Comparison of ENCODE assay signal across 8 mouse cellular contexts in the genomic region with DNA sequence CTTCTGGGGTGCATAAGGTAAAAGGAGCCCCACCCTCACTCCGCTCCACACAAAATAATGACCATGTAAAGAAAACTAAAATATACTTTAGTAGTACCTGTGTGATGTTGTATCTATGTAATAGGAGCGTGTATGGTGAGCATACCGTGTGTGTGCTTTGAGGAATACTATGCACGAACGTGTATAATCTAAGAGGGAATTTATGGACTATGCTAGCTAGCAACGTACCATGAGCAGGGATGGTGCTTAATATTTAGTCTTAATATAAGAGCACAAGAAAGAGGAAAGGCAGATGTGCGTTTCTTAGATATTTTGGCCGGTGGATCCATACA. TPM values are rescaled to one million over a fixed set of nuclear protein-coding genes. Genes with fewer than 3 reads are reported as not detected.
DNase-seq lines count a peak whose midpoint lies in the region; ATAC-seq and TF ChIP-seq lines count a peak whose summit lies in the region.

No protein-coding gene starts in this region.

- TF ChIP-seq CTCF in kidney, postnatal 0 days (IDR thresholded peaks at IDR 0.05; ENCODE audit: low read depth), result no peak
- TF ChIP-seq CTCF in cortical plate, adult 2 months (IDR thresholded peaks at IDR 0.05; ENCODE audit: extremely low read depth, insufficient read depth, low read length), result no peak

- no peak for DNase-seq in kidney, postnatal 0 days (ENCODE audit: low spot score)
- DNase-seq in kidney, postnatal 25 days, result no peak
- no peak for DNase-seq in right cerebral cortex, postnatal 10 days (ENCODE audit: low spot score in 2 of 2)
- no peak for DNase-seq in thymus, adult 18-20 months
- DNase-seq in adrenal gland, postnatal 10 days, result no peak

- peak overlapping the region; percentile 52; the same call in 1 of the 2 replicates for H3K9ac ChIP-seq in kidney, postnatal 0 days (ENCODE audit: low read depth, low read length)
- H3K9ac ChIP-seq in hindbrain, embryonic 16.5 days (ENCODE audit: low read depth, low read length), result peak overlapping the region; percentile 58
- H3K9ac ChIP-seq in midbrain, embryonic 16.5 days (ENCODE audit: low read depth, low read length), result peak overlapping the region; percentile 98; the same call in 1 of the 2 replicates

- H3K4me2 ChIP-seq in kidney, postnatal 0 days (ENCODE audit: low read length), result peak overlapping the region; percentile 78
- H3K4me2 ChIP-seq in hindbrain, embryonic 16.5 days (ENCODE audit: low read length), result peak overlapping the region; percentile 72
- peak overlapping the region; percentile 90 for H3K4me2 ChIP-seq in midbrain, embryonic 16.5 days (ENCODE audit: low read length)

- peaks cover 5% of the 10 kb centered on the region; the same call in 1 of the 2 replicates for H3K4me1 ChIP-seq in kidney, postnatal 0 days (replicated peaks; ENCODE audit: insufficient read depth, low read length)
- peaks cover 3% of the 10 kb centered on the region; the same call in 1 of the 2 replicates for H3K4me1 ChIP-seq in cortical plate, adult 2 months (ENCODE audit: control insufficient read depth, insufficient read depth, low read length)
- peaks cover 9% of the 10 kb centered on the region for H3K4me1 ChIP-seq in hindbrain, embryonic 16.5 days (ENCODE audit: control insufficient read depth, insufficient read depth, low read depth, low read length)
- peaks cover 16% of the 10 kb centered on the region for H3K4me1 ChIP-seq in midbrain, embryonic 16.5 days (ENCODE audit: control insufficient read depth, insufficient read depth, low read length)

- H3K27ac ChIP-seq in kidney, postnatal 0 days, result peak overlapping the region; percentile 99
- H3K27ac ChIP-seq in cortical plate, adult 2 months (ENCODE audit: insufficient read depth, low read length), result no peak overlapping the region
- H3K27ac ChIP-seq in hindbrain, embryonic 16.5 days (ENCODE audit: low read depth, low read length), result peak overlapping the region; percentile 90
- peak overlapping the region; percentile 98 for H3K27ac ChIP-seq in midbrain, embryonic 16.5 days (ENCODE audit: low read length)

- H3K9me3 ChIP-seq in kidney, postnatal 0 days (replicated peaks; ENCODE audit: low read length), result no peaks in the 10 kb centered on the region
- no peaks in the 10 kb centered on the region for H3K9me3 ChIP-seq in hindbrain, embryonic 16.5 days (ENCODE audit: control insufficient read depth, low read length)
- H3K9me3 ChIP-seq in midbrain, embryonic 16.5 days (replicated peaks; ENCODE audit: control insufficient read depth, low read length, poor library complexity, severe bottlenecking), result no peaks in the 10 kb centered on the region

- H3K27me3 ChIP-seq in kidney, postnatal 0 days (ENCODE audit: insufficient read depth, low read length), result no peaks in the 10 kb centered on the region
- H3K27me3 ChIP-seq in hindbrain, embryonic 16.5 days (replicated peaks; ENCODE audit: control insufficient read depth, insufficient read depth, low read length), result no peaks in the 10 kb centered on the region
- no peaks in the 10 kb centered on the region for H3K27me3 ChIP-seq in midbrain, embryonic 16.5 days (ENCODE audit: control insufficient read depth, insufficient read depth, low read depth, low read length)

- peak; percentile 16; the same call in 1 of the 2 replicates for ATAC-seq in kidney, postnatal 0 days (replicated peaks; ENCODE audit: low FRiP score, low read depth)
- peak; percentile 76 for ATAC-seq in hindbrain, embryonic 16.5 days
- ATAC-seq in midbrain, embryonic 16.5 days, result peak; percentile 78

- peak overlapping the region; percentile 89 for H3K4me3 ChIP-seq in kidney, postnatal 0 days (replicated peaks; ENCODE audit: low read depth, low read length)
- H3K4me3 ChIP-seq in cortical plate, adult 2 months (ENCODE audit: insufficient read depth, low read length), result peak overlapping the region; percentile 71
- peak overlapping the region; percentile 56 for H3K4me3 ChIP-seq in hindbrain, embryonic 16.5 days (ENCODE audit: low read length)
- H3K4me3 ChIP-seq in midbrain, embryonic 16.5 days (ENCODE audit: low read depth, low read length), result peak overlapping the region; percentile 94

- no peaks in the 10 kb centered on the region for H3K36me3 ChIP-seq in kidney, postnatal 0 days (ENCODE audit: insufficient read depth, low read length)
- H3K36me3 ChIP-seq in hindbrain, embryonic 16.5 days (ENCODE audit: control insufficient read depth, insufficient read depth, low read length), result no peaks in the 10 kb centered on the region
- no peaks in the 10 kb centered on the region for H3K36me3 ChIP-seq in midbrain, embryonic 16.5 days (ENCODE audit: control insufficient read depth, insufficient read depth, low read length)

- TF ChIP-seq POLR2A in cortical plate, adult 2 months (IDR thresholded peaks at IDR 0.05; ENCODE audit: extremely low read depth, insufficient read depth, low read length), result no peak

- WGBS in kidney, postnatal 0 days, result 2% methylated on average over 8 of the region's 8 CpGs
- 3% methylated on average over 8 of the region's 8 CpGs for WGBS in hindbrain, embryonic 16.5 days
- WGBS in midbrain, embryonic 16.5 days, result 3% methylated on average over 8 of the region's 8 CpGs

RNA-seq across cellular contexts. Expression of a gene that starts 0.5 kb away (rescaled TPM):
- polyA plus RNA-seq in kidney, postnatal 0 days (2015; fragmentation: Nextera tagmentation; extraction: Ambion mirVana), result 90.7 and 93.1 TPM in 2 replicates
- polyA plus RNA-seq in cortical plate, adult 2 months (2012; rRNA removed), result 15.3 and 16.3 TPM in 2 replicates
- polyA plus RNA-seq in hindbrain, embryonic 16.5 days (2015; fragmentation: Nextera tagmentation; extraction: Ambion mirVana), result 19.2 and 20.3 TPM in 2 replicates
- 15.0 and 17.0 TPM in 2 replicates for polyA plus RNA-seq in midbrain, embryonic 16.5 days (2015; fragmentation: Nextera tagmentation; extraction: Ambion mirVana)
- 10 to 100 TPM; 69.7 to 76.0 TPM for total RNA-seq in adrenal gland, postnatal 10 days (2021)

RNA-seq across cellular contexts. Expression of a gene that starts 51.0 kb away (rescaled TPM):
- 0.12 and 0.36 TPM in 2 replicates for polyA plus RNA-seq in kidney, postnatal 0 days (2015; fragmentation: Nextera tagmentation; extraction: Ambion mirVana)
- polyA plus RNA-seq in cortical plate, adult 2 months (2012; rRNA removed), result 1.4 and 1.9 TPM in 2 replicates
- polyA plus RNA-seq in hindbrain, embryonic 16.5 days (2015; fragmentation: Nextera tagmentation; extraction: Ambion mirVana), result 0.21 and 0.91 TPM in 2 replicates
- 0.39 and 0.48 TPM in 2 replicates for polyA plus RNA-seq in midbrain, embryonic 16.5 days (2015; fragmentation: Nextera tagmentation; extraction: Ambion mirVana)
- total RNA-seq in adrenal gland, postnatal 10 days (2021), result 10 to 100 TPM in 1 of 2 experiments, 1 to 10 TPM in 1; 5.0 to 17.9 TPM

RNA-seq across cellular contexts. Expression of a gene that starts 51.6 kb away (rescaled TPM):
- 0.12 TPM in 1 of 2 replicates, not detected in the other for polyA plus RNA-seq in kidney, postnatal 0 days (2015; fragmentation: Nextera tagmentation; extraction: Ambion mirVana)
- not detected in 2 replicates for polyA plus RNA-seq in cortical plate, adult 2 months (2012; rRNA removed)
- not detected in 2 replicates for polyA plus RNA-seq in hindbrain, embryonic 16.5 days (2015; fragmentation: Nextera tagmentation; extraction: Ambion mirVana)
- not detected in 2 replicates for polyA plus RNA-seq in midbrain, embryonic 16.5 days (2015; fragmentation: Nextera tagmentation; extraction: Ambion mirVana)
- 1 to 10 TPM; 1.7 TPM for total RNA-seq in adrenal gland, postnatal 10 days (2021)

Comparison
In these comparisons a context has a peak if more than half of its experiments do, and no peak if none do; other contexts are left out.
1. ATAC-seq: peak in every context shown above with its lines; median percentile 78 in midbrain, embryonic 16.5 days; 76 in hindbrain, embryonic 16.5 days; 16 in kidney, postnatal 0 days.